Mouse (Mus musculus) c-Kit-positive CD71-positive TER-119-negative erythroid progenitor cells, embryonic 14.5 days (primary cell): Measurements from ENCODE around the gene Ttc16.

Experiments
- DNase-seq: peaks from one replicate; pipeline ENCODE4 v3.0.0-alpha.2; 2013; ENCODE audit warnings: low read depth

The Ttc16 gene

DNA sequence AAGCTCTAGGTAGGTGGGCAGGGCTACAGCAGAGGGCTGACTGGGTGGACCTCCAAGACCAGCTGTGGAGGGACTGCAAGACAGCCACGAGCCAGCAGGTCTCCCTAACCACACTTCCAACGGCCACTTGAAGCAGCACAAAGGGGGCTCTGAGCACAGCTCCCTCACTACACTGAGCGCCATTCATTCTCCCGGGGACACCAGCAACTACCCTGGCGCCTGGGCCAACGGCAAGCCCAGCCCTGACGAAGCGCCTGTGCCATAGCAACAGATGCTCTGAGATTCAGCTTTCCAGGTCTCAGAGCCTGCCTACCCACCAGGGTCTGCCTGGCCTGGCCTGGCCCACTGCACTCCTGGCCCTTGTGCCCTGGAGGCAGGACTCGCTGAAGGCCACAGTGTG is 56.7 kb downstream of the Ttc16 start:
- no peak for DNase-seq

DNA sequence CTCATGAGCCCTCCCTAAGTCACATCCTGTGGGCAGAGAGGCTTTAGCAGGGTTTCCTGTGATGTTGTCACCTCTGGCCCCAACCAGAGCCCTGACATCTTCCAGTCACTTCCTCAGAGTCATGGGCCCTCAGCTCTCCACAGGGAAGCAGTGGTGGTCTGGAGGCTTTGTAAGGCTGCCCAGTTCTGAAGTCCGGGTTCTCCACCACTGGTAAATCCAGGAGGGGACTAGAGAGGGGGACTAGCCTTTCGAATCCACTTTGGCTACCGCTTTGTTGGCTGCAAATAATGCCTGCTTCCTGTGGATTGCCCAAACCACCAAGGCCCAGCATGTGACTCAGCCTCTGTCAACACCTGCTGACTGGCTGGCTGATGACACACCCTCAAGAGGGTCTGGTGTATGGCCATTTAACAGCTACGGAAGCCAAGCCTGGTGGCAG is 60.4 kb downstream of the Ttc16 start:
- no peak for DNase-seq

DNA sequence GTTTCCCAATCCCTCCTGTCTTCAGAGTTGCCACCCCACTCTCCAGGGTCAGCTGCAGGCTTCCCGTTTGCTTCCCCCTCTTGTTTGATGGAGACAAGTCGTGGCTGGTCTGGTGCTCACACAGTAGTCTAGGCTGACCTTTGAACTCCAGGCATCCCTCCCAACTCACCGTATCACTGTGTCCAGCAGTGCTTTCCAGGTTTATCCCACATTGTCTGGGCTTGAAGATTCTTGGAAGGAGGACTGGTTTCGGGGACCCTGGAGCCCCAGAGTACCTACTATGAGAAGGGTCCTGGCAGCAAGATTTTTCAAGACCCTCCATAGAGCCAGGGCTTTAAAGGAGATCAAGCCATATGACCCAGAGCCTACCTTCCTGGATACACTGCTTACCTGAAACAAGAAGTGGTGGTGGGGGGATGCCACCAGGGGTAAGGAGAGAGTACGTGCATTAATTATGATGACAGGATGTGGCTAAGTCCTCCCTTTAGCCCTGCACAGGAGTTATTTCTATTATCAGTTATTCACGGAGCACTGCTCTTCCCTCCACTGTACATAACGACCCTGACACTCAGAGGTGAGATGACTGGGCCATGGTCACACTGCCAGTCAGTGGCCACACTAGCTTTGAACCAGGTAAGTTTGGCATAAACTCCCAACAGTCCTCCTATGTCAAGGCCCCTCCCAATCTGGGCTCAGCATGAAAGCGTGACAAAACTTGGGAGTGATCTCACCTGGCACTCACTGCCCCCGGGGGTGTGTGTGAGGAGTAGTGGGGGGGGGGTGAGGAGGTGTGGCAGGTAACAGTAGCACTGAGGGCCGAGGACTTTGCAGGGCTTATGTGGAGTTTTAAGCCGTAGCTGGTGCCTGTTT is 61.1 kb downstream of the Ttc16 start:
- DNase-seq, result no peak

DNA sequence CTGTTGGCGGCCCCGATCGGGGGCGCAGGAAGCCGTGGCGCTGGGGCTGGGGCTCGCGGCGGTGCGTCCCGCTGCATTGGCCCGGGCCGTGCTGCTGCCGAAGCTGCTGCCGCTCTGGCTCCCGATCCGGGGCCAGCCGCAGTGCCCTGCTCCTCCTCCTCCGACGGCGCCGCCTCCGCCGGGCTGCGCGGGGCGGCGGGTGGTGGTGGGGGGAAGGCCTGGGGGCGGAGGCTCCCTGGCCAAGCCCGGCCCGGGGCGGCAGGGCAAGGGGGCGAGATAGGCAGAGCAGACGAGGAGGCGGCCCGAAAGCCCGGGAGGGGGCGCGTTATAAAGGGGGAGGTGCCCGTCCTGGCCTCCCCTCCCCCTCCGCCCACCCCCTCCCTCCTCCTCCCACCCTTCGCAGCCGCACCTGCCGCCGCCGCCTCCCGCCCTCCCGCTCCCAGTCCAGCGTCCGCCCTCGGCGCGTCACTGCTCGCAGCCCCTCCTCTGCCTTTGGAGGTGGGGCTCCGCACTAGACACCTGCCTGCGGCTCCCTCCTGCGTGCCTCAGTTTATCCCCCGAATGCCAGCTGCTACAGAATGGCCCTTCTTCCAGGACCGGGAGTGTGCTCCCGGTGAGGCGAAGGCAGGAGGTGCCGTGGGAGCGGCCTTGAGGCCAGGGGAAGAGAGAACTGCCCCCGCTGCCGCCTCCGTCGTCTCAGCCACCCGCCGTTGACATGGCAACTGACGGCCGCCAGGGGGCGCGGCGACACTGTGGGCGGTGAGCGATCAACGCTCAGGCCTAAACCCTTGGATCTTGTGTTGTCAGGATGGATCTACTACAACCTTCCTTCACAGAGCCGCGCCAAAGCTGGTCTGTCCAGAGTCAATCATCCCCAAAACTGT is 62.3 kb downstream of the Ttc16 start, which contains the start of gene Cdk9:
Cdk9 (minus strand) TSS at position 143 of the 884 bp plus-strand sequence.
- peak; percentile 84 for DNase-seq

DNA sequence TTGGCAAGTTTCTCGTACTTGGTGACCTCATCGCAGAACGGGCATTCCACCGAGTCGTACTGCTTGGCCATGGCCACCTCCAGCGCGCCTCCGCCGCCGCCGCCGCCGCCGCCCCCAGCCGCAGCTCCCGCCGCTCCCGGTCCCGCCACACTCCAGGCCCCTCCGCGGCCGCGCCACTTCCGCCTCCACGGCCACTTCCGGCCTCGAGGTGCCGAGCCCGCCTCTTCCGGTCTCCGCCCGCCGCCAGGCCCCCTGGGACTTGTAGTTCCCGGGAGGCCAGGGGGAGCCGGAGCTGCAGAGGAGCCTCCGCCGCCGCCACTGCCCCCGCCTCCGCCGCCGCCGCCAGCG is 62.9 kb downstream of the Ttc16 start:
- DNase-seq, result peak; percentile 78

DNA sequence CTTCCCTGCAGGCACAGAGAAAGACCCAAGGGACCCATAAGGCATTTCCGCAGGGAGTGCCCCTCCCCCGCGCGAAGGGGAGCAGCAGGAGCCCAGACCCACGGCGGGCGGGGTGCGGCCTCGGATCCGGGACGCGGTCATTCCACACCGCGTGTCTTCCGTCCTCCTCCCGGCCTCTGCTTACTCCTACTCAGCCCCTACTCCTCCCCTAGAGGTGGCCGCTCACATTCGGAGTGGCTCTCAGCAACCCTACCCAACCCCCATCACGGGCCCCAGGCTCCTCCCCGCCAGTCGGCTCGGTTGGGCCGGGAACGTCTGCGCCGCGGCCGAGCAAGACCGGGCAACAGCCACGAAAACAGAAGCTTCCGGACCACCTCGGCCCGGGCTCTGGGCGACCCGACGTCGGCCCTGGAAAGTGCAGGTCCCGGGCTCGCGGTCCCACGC is 63.3 kb downstream of the Ttc16 start:
- DNase-seq, result peak; percentile 58

DNA sequence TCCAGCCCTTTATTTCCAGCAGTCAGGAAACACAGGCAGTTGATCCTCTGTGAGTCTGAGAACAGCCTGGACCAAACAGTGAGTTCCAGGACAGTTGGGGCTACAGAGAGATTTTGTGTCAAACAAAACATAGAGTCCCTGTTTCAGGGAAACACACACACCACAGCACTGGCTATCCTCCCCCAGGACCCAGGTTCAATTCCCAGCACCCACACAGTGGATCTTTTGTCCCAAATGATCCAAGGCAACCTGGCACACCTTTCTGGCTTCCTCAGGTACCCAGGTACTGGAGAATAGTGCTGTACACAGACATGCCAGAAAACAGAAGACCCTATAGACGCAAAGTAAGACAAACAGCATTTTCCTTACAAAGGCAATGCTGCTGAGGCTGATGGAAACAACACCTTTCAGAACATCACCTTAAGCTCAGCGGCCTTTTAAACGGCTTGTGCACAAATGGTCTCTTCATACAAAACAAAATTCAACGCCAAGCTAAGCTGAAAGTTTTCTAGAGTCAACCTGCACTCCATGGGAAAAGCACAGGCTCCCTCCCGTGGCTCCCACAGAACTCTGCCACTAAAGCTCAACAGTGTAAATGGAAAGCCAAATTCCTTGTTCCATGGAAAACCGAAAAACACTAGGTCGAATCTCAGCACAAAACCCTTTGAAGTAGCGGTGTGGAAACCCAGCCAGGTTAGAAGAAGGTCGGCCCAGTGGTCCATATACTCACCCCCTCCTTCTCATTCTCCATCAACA is 64.0 kb downstream of the Ttc16 start:
- no peak for DNase-seq

DNA sequence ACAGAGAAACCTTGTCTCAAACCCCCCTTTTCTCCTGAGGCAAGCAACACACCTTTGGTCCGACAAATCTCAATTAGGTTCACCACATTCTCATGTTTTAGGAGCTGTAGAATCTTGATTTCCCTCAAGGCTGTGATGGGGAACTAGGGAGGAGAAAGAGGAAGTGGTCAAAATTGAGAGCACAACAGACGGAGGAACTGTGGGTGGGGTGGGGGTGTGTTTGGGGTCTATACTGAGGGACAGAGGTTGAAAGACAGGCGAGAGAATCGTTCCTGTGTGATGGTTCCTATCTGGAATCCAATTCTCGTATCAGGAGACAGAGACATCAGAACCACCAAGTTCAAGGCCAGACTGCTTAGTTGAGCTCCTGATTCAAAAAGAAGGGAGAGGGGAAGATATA is 65.0 kb downstream of the Ttc16 start:
- no peak for DNase-seq

DNA sequence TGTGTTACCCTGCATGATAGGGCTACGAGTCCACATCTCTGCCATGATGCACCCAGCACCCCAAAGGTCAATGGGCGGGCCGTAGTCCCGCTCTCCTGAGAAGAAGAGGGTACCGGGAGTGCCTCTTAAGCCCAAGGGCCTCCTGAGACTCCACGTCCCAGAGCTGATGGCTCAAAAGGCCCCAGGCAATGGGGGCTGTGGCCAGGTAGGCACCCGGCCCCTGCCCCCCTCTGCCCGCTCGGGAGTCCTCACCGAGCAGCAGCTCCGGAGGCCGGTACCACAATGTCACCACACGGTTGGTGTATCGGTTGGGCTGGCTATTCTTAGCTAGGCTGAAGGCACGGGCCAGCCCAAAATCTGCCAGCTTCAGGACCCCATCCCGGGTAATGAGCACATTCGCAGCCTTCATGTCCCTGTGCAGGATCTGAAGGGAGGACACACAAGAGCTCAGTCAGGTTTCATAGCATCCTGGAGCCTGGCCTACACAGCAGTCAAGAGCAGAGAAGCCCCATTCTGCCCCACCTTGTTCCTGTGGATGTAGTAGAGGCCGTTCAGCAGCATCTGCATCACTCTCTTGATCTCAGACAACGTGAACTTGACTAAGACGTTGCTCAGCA is 65.8 kb downstream of the Ttc16 start:
- DNase-seq, result no peak

DNA sequence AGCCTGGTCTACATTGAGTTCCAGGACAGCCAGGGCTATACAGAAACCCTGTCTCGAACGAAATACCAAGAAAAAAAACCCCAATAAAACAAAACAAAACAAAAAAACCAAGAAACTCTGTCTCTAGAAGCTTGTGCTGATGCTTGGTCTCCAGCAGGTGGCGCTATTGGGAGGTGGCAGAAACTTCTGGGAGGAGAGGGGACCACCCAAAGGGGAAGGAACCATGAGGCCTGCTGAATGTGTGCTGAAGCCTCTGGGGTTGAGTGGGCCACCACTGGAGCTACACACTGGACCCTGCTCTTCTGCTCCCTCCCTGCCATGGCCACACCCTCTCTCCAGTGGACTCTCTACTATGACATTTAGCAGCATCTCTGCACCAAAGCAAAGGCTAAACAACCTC is 66.8 kb downstream of the Ttc16 start:
- peak; percentile 60 for DNase-seq
